In the genomic region with DNA sequence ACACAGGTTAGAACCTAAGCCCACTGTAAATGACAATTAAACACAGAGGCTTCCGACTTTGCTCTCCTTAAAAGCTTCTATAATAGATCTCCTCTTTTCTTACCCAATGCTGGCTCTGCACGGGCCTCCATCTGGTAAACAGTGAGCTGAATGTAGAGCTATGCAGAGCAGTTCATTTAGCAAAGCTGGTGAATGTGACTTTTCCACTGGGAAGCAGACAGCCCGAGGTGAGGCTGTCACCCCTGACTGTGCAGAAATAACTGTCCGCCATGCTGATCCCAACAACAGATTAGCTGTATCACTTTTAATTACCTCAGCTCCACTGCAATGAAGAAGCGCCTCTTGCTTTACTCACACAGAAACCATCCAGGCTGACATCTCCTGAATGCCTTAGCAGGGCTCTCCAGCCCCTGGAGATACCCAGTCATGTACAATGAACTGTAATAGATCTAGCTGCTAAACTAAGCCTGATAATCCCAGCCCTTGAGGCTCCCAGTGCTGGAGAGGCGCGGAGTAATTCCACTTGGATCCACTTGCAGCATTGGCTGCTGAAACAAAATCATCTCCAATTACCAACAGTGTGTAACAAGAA, we compare ENCODE assay signal across 16 mouse cellular contexts.
DNase-seq lines count a peak whose midpoint lies in the region; ATAC-seq and TF ChIP-seq lines count a peak whose summit lies in the region.
"Had no signal": no experiment of that assay in that cellular context is flagged by ENCODE, and none has a peak within 500 bp of the region (broad histone marks: within the 10 kb centered on the region; RNA-seq: fewer than 3 reads in every experiment).

No protein-coding gene starts in this region.

- TF ChIP-seq CTCF in midbrain, postnatal 0 days (IDR thresholded peaks at IDR 0.05): no peak
- TF ChIP-seq CTCF in stomach, postnatal 0 days (IDR thresholded peaks at IDR 0.05; ENCODE audit: low read depth): no peak

- peak; percentile 6 for DNase-seq in embryonic facial prominence, embryonic 11.5 days (ENCODE audit: low spot score)
- DNase-seq in embryonic facial prominence, embryonic 10.5 days (ENCODE audit: low spot score): no peak
- no peak for DNase-seq in limb, embryonic 10.5 days (ENCODE audit: low spot score)
- peak; percentile 65 for DNase-seq in midbrain, postnatal 0 days (ENCODE audit: low spot score)
- DNase-seq in stomach, postnatal 0 days (ENCODE audit: low spot score): no peak
- DNase-seq in cerebellum, postnatal 14 days: no peak
- DNase-seq: adrenal gland, adult 2 months; cerebellum, postnatal 36 days; layer of hippocampus, adult 9-11 months; liver, embryonic 13.5 days; lung, postnatal 10 days had no signal

- H3K36me3 ChIP-seq in embryonic facial prominence, embryonic 11.5 days (replicated peaks; ENCODE audit: control insufficient read depth, insufficient read depth, low read depth, low read length): no peaks in the 10 kb centered on the region
- no peaks in the 10 kb centered on the region for H3K36me3 ChIP-seq in embryonic facial prominence, embryonic 10.5 days (replicated peaks)
- no peaks in the 10 kb centered on the region for H3K36me3 ChIP-seq in limb, embryonic 13.5 days
- no peaks in the 10 kb centered on the region for H3K36me3 ChIP-seq in limb, embryonic 10.5 days
- H3K36me3 ChIP-seq in hindbrain, embryonic 13.5 days: no peaks in the 10 kb centered on the region
- H3K36me3 ChIP-seq in midbrain, postnatal 0 days (ENCODE audit: insufficient read depth, low read length): no peaks in the 10 kb centered on the region
- H3K36me3 ChIP-seq in stomach, postnatal 0 days (ENCODE audit: control insufficient read depth, insufficient read depth, low read length): no peaks in the 10 kb centered on the region
- H3K36me3 ChIP-seq: heart, embryonic 15.5 days; liver, embryonic 13.5 days had no signal

- no peak for TF ChIP-seq EP300 in stomach, postnatal 0 days (optimal IDR thresholded peaks at IDR 0.05)

- no peak overlapping the region for H3K27ac ChIP-seq in embryonic facial prominence, embryonic 11.5 days (replicated peaks; ENCODE audit: low read depth, low read length)
- no peak overlapping the region for H3K27ac ChIP-seq in embryonic facial prominence, embryonic 10.5 days (replicated peaks)
- no peak overlapping the region for H3K27ac ChIP-seq in limb, embryonic 13.5 days
- H3K27ac ChIP-seq in limb, embryonic 10.5 days: no peak overlapping the region
- peak overlapping the region; percentile 60; the same call in 1 of the 2 replicates for H3K27ac ChIP-seq in hindbrain, embryonic 13.5 days
- H3K27ac ChIP-seq in midbrain, postnatal 0 days (ENCODE audit: low read depth, low read length): peak overlapping the region; percentile 32; the same call in 1 of the 2 replicates
- H3K27ac ChIP-seq in stomach, postnatal 0 days (replicated peaks): no peak overlapping the region
- H3K27ac ChIP-seq: heart, embryonic 15.5 days; kidney, postnatal 0 days; liver, embryonic 13.5 days had no signal

- no peak overlapping the region for H3K4me3 ChIP-seq in embryonic facial prominence, embryonic 11.5 days (ENCODE audit: low read depth, low read length)
- no peak overlapping the region for H3K4me3 ChIP-seq in embryonic facial prominence, embryonic 10.5 days
- no peak overlapping the region for H3K4me3 ChIP-seq in limb, embryonic 13.5 days
- H3K4me3 ChIP-seq in limb, embryonic 10.5 days: no peak overlapping the region
- no peak overlapping the region for H3K4me3 ChIP-seq in hindbrain, embryonic 13.5 days
- no peak overlapping the region for H3K4me3 ChIP-seq in midbrain, postnatal 0 days (ENCODE audit: low read depth, low read length)
- H3K4me3 ChIP-seq in stomach, postnatal 0 days (ENCODE audit: low read depth, low read length): no peak overlapping the region
- H3K4me3 ChIP-seq: heart, embryonic 15.5 days; liver, embryonic 13.5 days had no signal

- no peak overlapping the region for H3K9ac ChIP-seq in embryonic facial prominence, embryonic 11.5 days (replicated peaks; ENCODE audit: low read length)
- H3K9ac ChIP-seq in limb, embryonic 13.5 days: no peak overlapping the region
- no peak overlapping the region for H3K9ac ChIP-seq in hindbrain, embryonic 13.5 days
- H3K9ac ChIP-seq in midbrain, postnatal 0 days (replicated peaks; ENCODE audit: low read length, poor library complexity, severe bottlenecking): no peak overlapping the region
- H3K9ac ChIP-seq in stomach, postnatal 0 days (ENCODE audit: low read length): no peak overlapping the region
- H3K9ac ChIP-seq: heart, embryonic 15.5 days; liver, embryonic 13.5 days had no signal

- H3K4me2 ChIP-seq in embryonic facial prominence, embryonic 11.5 days (ENCODE audit: low read depth, low read length): no peak overlapping the region
- H3K4me2 ChIP-seq in limb, embryonic 13.5 days (replicated peaks): no peak overlapping the region
- H3K4me2 ChIP-seq in hindbrain, embryonic 13.5 days: no peak overlapping the region
- no peak overlapping the region for H3K4me2 ChIP-seq in midbrain, postnatal 0 days (ENCODE audit: low read depth, low read length, poor library complexity, severe bottlenecking)
- no peak overlapping the region for H3K4me2 ChIP-seq in stomach, postnatal 0 days (replicated peaks; ENCODE audit: low read depth)
- H3K4me2 ChIP-seq: heart, embryonic 15.5 days; liver, embryonic 13.5 days had no signal

- H3K9me3 ChIP-seq in embryonic facial prominence, embryonic 11.5 days (replicated peaks; ENCODE audit: control insufficient read depth, low read length): no peaks in the 10 kb centered on the region
- no peaks in the 10 kb centered on the region for H3K9me3 ChIP-seq in embryonic facial prominence, embryonic 10.5 days
- H3K9me3 ChIP-seq in limb, embryonic 13.5 days: no peaks in the 10 kb centered on the region
- H3K9me3 ChIP-seq in limb, embryonic 10.5 days (replicated peaks): no peaks in the 10 kb centered on the region
- no peaks in the 10 kb centered on the region for H3K9me3 ChIP-seq in hindbrain, embryonic 13.5 days
- no peaks in the 10 kb centered on the region for H3K9me3 ChIP-seq in midbrain, postnatal 0 days (ENCODE audit: low read length)
- no peaks in the 10 kb centered on the region for H3K9me3 ChIP-seq in stomach, postnatal 0 days (ENCODE audit: control insufficient read depth, low read length)
- H3K9me3 ChIP-seq: heart, embryonic 15.5 days; liver, embryonic 13.5 days had no signal

- no peak for ATAC-seq in embryonic facial prominence, embryonic 11.5 days (replicated peaks; ENCODE audit: insufficient number of reproducible peaks, low FRiP score, low TSS enrichment, low read depth)
- ATAC-seq in limb, embryonic 13.5 days (ENCODE audit: low FRiP score, low read depth): peak; percentile 32; the same call in 1 of the 2 replicates
- ATAC-seq in hindbrain, embryonic 13.5 days (ENCODE audit: low FRiP score): peak; percentile 79
- 0 out of 2 replicates have a peak, but pooled peaks have one; percentile 23 for ATAC-seq in midbrain, postnatal 0 days (ENCODE audit: low FRiP score)
- no peak for ATAC-seq in stomach, postnatal 0 days (ENCODE audit: low FRiP score, low TSS enrichment)
- ATAC-seq: intestine, embryonic 16.5 days had no signal

- 69% methylated on average over 7 of the region's 7 CpGs for WGBS in embryonic facial prominence, embryonic 11.5 days
- WGBS in embryonic facial prominence, embryonic 10.5 days: 60% methylated on average over 7 of the region's 7 CpGs
- 61% methylated on average over 7 of the region's 7 CpGs for WGBS in limb, embryonic 13.5 days
- WGBS in limb, embryonic 10.5 days: 82% methylated on average over 7 of the region's 7 CpGs
- 48% methylated on average over 7 of the region's 7 CpGs for WGBS in hindbrain, embryonic 13.5 days
- 32% methylated on average over 7 of the region's 7 CpGs for WGBS in midbrain, postnatal 0 days
- WGBS in stomach, postnatal 0 days: 60% methylated on average over 7 of the region's 7 CpGs

- H3K4me1 ChIP-seq in embryonic facial prominence, embryonic 11.5 days (ENCODE audit: control insufficient read depth, insufficient read depth, low read length): no peaks in the 10 kb centered on the region
- no peaks in the 10 kb centered on the region for H3K4me1 ChIP-seq in embryonic facial prominence, embryonic 10.5 days
- no peaks in the 10 kb centered on the region for H3K4me1 ChIP-seq in limb, embryonic 13.5 days
- no peaks in the 10 kb centered on the region for H3K4me1 ChIP-seq in limb, embryonic 10.5 days
- H3K4me1 ChIP-seq in hindbrain, embryonic 13.5 days (replicated peaks): peaks cover 6% of the 10 kb centered on the region; the same call in 1 of the 2 replicates
- no peaks in the 10 kb centered on the region for H3K4me1 ChIP-seq in midbrain, postnatal 0 days (ENCODE audit: insufficient read depth, low read length)
- no peaks in the 10 kb centered on the region for H3K4me1 ChIP-seq in stomach, postnatal 0 days (replicated peaks; ENCODE audit: control insufficient read depth, insufficient read depth)
- H3K4me1 ChIP-seq: heart, embryonic 15.5 days; liver, embryonic 13.5 days had no signal

- H3K27me3 ChIP-seq in embryonic facial prominence, embryonic 11.5 days (ENCODE audit: control insufficient read depth, insufficient read depth, low read length): no peaks in the 10 kb centered on the region
- H3K27me3 ChIP-seq in embryonic facial prominence, embryonic 10.5 days (replicated peaks; ENCODE audit: low read depth, poor library complexity, severe bottlenecking): no peaks in the 10 kb centered on the region
- H3K27me3 ChIP-seq in limb, embryonic 13.5 days: no peaks in the 10 kb centered on the region
- no peaks in the 10 kb centered on the region for H3K27me3 ChIP-seq in limb, embryonic 10.5 days (ENCODE audit: low read depth, poor library complexity, severe bottlenecking)
- no peaks in the 10 kb centered on the region for H3K27me3 ChIP-seq in hindbrain, embryonic 13.5 days
- H3K27me3 ChIP-seq in midbrain, postnatal 0 days (ENCODE audit: insufficient read depth, low read length): no peaks in the 10 kb centered on the region
- H3K27me3 ChIP-seq in stomach, postnatal 0 days (ENCODE audit: control insufficient read depth, insufficient read depth, low read length): no peaks in the 10 kb centered on the region
- H3K27me3 ChIP-seq: heart, embryonic 15.5 days; liver, embryonic 13.5 days had no signal

Comparison
In these comparisons a context has a peak if more than half of its experiments do, and no peak if none do; other contexts are left out.
1. DNase-seq: peak in embryonic facial prominence, embryonic 11.5 days (single experiment) and midbrain, postnatal 0 days (single experiment); none in embryonic facial prominence, embryonic 10.5 days (single experiment), limb, embryonic 10.5 days (single experiment), stomach, postnatal 0 days (single experiment) and cerebellum, postnatal 14 days (0 of 2).
2. ATAC-seq: peak in limb, embryonic 13.5 days (single experiment), hindbrain, embryonic 13.5 days (single experiment) and midbrain, postnatal 0 days (single experiment); none in embryonic facial prominence, embryonic 11.5 days (single experiment) and stomach, postnatal 0 days (single experiment).
3. H3K27ac ChIP-seq: peak in hindbrain, embryonic 13.5 days (single experiment) and midbrain, postnatal 0 days (single experiment); none in embryonic facial prominence, embryonic 11.5 days (single experiment), embryonic facial prominence, embryonic 10.5 days (single experiment), limb, embryonic 13.5 days (single experiment), limb, embryonic 10.5 days (single experiment) and stomach, postnatal 0 days (single experiment).